Mouse (Mus musculus): ENCODE data around the gene Hfm1.

Gene Hfm1

DNA sequence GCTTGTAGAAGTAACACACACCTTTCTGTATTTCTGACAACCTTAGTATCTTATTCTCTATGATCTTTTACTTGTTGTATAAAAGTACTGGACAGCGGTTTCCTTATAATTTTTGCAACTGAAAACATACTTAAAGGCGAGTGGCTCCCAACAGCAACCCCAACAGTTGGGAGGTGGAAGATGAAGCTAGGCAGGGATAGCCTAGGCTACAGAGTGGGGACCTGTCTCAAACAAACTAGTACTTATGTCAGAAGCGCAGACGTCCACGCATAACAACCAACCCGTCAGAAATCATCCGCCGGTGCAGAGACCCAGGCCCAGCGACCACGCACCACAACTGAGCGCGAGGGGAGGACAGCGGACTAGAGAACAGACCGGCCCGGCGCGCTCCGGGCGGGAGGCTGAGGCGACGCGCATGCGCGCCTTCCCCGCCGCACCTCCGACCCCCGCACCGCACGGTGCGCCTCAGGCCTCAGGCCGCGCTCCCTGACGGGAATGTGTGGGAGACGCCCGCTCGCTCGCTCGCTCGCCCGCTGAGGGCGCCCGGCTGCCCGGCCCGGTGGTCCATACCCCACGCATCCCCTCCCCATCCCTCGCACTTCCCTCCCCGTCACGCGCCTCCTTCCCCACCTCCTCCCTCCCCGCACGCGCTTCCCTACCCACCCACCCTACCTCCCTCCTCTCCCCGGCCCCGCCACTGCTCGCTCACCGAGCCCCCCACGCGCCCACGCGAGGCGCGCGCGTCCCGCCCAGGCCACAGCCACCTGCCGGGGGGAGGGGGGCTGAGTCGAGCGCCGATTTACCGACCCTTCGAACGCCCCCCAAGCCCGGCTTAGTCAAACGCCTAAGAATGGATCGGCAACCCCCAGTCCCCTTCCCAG, at the start of gene Hfm1:
Gene Hfm1, minus strand, starts transcription at position 834 of the 881 bp plus-strand sequence.
- peak; percentile 89 for DNase-seq

DNA sequence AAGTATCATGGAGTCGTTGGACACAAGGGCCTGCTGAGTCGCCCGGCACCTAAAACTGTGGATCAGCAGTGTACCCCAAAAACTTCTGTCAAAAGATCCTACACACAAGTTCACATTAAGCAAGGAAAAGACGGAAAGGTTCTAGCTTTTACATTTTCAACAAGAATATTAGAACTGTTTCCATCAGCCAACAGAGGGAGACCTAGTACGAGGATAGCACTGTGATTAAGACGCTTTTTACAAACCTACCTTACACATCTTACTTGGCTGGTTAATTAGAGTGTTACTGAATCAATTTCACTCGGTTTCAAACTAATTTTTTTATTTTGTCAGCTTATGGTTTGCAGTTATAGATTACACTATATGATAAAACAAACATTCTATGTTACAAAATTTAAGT, 47.8 kb upstream of the Hfm1 start:
- peak; percentile 22 for DNase-seq

DNA sequence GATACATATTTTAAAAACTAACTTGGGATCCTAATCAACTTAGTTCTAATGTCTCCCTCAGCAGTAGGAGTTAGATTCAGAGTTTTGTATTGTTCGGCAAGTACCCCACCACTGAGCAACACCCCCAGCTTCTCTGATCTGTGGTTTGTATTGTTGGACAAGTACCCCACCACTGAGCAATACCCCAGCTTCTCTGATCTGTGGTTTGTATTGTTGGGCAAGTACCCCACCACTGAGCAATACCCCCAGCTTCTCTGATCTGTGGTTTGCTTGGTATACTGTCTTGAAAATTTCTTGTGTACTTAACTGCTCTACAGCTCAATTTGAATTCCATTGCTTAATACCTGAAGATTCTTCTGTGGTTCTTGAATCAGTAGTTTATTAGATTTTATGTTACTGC, 41.5 kb upstream of the Hfm1 start:
- no peak for DNase-seq

DNA sequence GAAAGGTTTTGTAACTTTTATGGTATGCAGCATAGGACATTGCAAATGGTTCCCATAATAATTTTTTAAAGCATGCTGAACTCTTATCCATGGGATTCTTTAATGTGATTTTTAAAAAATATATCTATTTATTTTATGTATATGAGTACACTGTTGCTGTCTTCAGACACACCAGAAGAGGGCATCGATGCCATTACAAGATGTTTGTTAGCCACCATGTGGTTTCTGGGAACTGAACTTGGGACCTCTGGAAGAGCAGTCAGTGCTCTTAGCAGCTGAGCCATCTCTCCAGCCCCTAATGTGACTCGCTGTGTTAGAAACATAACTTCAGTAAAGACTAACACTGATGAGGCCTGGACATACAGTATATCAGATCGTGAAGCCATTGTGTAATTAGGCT, 40.3 kb upstream of the Hfm1 start:
- no peak for DNase-seq

DNA sequence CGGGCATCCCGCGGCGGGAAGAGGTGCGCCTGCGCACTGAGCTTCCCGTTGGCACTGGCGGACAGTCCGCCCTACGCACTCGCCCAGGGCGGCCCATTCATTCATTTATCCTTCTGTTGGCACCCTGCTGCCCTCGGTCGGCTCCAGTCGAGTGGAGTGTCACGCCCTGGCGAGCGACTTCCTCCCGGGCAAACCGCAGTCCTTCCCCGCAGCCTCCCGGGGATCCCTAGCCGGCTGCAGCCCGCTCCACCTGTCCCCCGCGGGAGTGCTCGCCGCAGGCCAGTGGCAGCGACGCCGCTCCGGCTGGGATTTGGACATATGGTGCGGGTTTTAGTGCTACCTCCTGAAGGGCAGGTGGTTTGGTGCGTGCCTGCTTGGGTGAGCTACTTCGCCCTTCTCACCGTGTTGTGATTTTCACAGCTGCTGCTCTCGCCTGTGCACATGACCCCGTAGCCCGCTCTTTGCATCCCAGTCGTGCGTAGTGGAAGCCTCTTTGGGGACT, 38.4 kb upstream of the Hfm1 start:
- DNase-seq: no peak

DNA sequence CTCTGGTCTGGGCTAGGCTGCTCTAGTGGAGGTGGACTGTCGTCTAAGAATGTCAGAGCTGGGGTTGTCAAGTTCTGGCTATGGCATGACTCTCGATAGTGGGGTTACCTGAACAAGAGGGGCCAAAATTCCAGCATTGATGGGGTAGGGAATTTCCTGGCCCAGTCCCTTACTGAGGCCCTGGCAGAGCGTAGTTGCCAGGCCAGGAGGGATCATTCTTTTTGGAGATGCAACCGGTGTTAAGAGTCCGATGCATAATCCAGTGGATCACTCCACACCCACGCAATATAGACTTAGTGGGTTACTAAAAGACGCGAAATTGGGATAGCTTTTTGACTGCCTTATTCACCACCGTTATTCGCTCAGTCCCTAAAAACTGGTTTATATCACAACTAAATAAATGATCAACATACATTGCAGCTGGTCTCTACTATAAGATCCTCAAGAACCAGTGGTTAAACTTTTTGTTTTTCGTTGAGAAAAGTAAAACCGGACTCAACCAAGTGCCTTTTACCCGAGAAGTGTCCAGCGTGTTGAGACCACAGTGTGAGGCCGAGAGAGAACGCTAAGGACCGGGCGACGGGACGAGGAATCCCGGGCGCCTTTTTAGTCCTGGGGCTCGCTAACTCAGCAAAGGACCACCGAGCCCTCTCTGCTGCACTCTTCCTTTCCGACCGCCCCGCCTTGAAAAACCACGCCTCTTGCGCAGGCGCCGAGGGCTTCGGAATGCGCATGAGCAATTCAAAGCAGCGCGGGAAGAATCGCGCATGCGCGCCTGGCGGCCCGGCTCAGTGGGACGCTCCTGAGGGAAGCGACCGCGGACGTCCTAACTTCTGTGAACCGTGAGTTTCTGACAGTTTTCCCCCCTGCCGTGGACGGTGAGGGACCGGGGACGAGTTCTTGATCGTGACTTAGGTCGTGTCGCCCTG, 37.7 kb upstream of the Hfm1 start, which contains the start of gene Cdc7:
Gene Cdc7, plus strand, starts transcription at position 739 of the 929 bp plus-strand sequence.
- DNase-seq: peak; percentile 99

DNA sequence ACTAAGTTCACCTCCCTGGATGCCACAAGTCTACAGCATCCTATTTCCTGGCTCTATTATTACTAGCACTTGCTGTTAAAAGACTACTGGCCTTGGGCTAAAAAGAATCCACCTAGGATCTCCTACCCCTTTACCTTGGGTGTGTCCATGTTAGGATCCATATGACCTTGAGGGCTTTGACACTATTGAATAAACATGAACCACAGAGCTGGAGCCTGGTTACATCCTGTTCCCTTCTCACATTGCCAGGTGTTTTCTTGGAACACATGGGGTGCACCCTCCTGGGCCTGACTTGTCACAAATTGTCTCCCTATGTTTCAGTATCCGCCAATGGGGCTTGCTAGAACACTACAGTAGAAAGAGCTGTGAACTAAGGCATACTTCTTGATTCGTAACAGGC, 34.3 kb upstream of the Hfm1 start:
- peak; percentile 23 for DNase-seq

DNA sequence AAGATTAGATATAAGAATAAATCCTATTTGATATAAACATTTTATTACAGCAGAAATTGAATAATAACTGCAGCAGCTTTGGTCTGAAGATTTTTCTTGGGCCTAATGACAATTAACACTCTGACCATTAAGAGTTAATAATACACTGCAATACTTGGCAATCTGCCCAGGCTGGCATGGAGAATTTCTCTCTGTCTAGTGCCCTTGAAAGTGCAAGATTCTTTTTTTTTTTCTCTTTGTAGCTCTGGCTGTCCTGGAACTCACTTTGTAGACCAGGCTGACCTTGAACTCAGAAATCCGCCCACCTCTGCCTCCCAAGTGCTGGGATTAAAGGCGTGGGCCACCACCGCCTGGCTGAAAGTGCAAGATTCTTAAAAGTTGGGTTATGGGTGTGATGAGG, 32.9 kb upstream of the Hfm1 start:
- DNase-seq: no peak

DNA sequence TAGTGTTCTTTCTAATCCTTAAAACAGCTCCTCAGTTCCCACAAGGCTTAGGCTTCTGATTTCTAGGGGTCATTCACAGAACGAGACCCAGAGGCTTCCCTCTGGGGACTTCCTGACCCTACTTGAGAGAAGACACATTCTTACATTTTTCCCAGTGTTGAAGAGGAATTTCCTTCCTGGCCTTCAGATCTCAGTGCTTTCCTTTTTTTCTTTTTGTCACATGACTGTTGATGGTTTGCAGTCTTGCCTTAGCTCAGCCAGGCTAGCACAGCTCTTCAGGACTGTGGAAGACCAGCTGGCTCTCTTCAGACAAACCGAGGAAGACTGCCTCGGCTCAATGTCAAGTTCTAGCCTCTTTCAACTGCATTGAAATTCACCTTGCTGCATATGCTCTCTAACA, 30.3 kb upstream of the Hfm1 start:
- peak; percentile 96 for DNase-seq

DNA sequence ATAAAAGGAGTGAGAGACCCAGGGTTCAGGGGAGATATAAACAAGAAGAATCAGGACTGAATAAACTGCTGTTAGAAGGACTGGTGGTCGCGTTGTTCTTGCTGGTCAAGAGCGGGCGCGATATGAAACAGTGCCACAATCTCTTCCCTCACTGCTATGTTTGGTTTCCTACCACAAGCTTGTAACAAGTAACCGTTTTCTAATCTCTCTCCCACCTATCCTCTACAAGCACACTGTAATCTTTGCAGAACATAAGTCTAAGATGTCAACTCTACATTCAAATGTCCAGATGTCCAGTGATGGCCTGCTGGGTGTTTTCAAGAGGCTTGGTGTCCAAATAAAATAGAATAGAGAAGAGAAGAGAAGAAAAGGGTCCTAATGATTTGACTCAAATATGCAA, 22.6 kb upstream of the Hfm1 start:
- DNase-seq: no peak

DNA sequence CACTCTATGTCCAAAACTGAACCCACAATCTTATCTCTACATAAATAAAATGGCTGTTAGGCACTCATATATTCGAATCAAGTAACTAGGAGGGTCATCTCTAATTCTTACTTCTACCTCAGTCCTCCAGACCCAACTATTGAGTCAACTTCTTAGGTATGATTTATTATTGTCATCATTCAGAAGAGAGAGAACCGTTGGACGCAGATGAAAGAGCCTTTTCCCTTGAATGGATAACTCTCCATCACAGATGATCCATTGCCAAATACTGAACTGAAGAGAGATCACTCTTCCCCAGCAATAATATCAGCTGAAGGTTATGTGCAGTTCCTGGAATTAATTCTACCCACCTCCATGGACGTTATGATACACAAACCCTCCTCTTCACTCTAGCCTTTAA, 20.2 kb upstream of the Hfm1 start:
- DNase-seq: no peak

DNA sequence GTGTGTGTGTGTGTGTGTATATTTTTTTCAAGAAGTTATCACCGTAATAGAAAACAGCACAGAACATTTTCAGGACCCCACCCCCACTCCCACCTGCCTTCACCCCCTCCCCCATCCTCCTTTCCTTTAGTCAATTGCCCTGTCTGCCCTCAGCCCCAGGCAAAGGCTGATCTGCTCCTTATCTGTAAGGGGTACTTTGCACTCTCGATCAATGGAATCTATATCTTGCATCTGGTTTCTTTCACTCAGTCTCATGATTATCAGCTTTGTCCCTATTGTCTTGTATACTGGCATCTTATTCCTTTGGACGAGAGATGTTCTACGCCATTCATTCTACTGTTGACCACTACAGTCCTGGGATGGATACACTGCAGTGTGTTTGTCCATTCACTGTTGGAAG, 1.9 kb upstream of the Hfm1 start:
- no peak for DNase-seq

DNA sequence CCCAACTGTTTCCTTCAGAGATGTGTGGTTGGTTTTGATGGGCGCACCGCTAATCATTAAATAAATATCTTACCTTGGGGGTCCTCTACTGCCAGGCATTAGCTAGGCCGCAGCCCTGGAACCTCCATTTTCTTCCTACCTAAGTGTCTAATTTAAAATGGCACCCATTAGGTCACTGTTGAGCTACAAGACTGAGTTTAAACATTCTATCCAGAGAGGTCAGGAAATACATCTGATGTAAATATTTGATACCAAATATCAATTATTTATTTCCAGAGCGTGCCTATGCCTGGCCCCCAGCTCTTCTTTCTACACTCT, 207 bp upstream of the Hfm1 start:
- no peak for DNase-seq

DNA sequence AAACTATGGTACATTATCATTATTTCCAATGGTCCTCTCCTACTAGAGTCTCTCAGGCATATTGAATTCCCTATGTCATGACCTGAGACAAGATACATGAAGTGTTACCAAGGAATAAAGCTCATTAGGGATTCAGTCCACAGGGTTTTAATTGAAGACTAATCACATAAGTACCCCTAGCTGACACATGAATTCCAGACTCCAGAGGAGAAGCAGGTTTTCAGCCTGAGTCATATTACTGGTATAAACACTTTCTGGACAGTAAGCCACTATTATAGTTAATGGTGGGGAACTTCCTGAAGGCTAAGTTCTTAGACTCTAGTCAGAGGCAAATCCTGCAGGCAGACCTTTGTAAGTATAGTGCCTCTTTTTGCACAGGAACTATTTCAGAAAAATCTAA, 6.8 kb downstream of the Hfm1 start:
- no peak for DNase-seq

DNA sequence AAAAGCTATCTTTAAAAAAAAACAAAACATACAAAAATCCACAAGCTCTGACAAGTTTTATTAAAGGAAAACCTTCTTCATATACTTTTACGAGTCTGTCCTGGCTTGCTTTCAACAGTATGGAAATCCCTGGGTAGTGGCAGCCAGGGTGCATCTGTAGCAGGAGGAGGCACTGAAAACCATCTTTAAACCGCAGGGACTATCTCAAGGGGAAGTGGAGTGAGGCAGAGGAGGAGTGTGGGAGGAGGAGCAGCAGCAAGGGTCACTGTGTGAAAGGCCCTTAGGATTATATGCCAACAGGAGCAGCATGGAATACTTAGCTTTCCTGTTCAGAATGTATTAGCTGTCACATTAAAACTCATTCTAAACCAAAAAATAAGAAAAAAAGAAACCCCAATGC, 29.2 kb downstream of the Hfm1 start:
- DNase-seq: no peak

DNA sequence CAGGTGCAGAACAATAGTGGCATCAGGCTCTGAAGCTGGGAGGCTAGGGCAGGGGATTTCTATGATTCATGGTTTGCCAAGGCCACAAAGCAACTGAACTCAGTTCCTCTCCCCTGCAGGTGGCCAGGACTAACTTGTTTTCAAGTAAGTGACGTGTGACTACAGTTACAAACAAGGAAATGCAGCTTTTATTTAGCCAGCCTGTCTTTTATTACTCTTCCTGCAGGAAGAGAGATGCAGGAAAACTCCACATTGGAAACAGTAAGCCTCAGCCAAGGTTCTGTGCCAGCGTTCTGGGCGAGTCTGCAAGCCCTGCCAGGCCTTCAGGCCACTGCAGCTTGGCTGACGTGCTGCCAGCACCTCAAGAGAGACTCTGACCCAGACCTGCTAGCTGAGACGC, 34.3 kb downstream of the Hfm1 start:
- peak; percentile 93 for DNase-seq

DNA sequence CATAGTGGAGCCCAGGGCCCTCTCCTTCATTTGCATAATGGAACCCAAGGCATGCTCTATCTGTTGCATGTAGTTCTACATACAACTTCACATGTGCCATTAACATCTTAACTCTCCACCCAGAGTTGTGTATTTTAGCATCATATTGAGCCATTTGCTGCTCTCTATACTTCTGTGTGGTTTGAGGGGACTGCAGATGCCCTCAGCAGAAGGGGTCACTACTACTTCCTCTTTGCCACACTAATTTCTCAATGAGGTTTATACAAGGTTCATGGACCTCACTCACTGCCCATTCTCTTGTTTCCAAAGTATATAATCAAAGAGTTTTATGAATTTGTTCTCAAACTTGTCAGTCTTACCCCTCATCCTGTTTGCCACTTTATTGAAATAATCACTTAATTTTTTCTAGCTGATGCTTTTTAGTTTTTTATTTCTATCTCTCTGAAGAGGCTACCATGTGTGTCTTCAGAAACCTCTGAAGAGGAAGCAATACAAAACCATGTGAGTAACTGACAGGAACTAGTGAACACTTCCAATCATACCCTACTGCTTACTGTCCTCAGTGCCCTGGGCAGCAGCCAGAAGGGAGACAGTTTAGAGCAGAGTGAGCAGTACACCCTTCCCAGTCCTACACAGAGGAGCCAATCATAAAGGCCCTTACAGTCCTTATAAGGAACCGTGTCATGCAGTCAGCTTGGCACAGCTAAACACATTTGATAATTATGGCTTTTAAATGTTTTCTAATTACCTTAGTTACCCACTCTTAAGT, 38.6 kb downstream of the Hfm1 start:
- no peak for DNase-seq

DNA sequence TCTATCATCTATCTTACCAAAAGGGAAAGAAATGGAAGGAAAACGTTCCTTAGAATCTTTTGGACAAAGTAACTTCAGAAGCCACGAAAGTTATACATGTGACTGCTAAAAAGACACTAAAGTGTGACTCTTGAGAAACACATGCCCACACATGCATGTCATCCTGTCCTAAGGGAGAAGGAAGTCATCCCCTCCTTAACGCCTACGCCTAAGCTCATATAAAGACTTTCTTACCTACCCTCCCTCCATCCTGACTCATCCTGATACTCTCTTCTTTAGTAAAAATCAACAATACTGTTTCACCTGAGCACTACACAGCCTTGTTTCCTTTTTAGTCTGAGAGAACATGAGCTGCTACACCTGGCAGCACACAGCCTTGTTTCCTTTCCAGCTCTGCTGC, 40.6 kb downstream of the Hfm1 start:
- no peak for DNase-seq

DNA sequence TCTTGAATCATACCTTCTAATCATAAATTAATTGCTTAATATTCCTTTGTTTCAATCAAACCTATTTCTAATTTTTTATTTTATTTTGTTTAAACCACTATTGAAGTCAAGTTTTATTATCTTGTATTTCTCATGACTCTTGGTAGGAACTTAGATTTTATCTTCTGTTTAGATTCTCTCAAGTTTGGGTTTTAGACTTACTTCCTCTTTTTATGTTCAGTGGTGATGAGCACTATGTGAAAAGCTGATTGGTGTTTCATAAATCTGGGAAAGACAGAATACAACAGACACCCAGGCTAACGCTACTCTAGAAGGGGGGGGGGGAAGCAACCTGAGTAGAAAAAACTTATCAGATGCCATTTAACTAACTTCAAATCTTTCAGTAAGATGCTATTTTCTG, 49.7 kb downstream of the Hfm1 start:
- DNase-seq: no peak

DNA sequence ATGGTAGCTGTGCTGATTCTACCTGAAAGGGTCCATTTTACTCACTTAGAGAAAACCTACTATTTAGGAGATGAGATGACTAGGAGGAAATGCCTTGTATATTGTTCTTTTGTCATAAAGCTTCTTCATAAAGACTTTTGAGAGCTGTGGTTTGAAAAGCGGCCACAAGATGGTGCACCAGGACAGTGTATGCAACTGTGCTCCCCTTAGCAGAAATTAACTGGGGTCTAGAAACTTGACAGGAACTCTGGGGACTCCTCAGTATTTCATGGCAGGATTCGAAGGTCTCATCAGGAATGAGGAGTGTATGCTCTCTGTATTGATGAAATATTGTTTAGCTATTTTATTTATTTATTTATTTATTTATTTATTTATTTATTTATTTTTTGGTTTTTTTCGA, 65.7 kb downstream of the Hfm1 start:
- DNase-seq: no peak

DNA sequence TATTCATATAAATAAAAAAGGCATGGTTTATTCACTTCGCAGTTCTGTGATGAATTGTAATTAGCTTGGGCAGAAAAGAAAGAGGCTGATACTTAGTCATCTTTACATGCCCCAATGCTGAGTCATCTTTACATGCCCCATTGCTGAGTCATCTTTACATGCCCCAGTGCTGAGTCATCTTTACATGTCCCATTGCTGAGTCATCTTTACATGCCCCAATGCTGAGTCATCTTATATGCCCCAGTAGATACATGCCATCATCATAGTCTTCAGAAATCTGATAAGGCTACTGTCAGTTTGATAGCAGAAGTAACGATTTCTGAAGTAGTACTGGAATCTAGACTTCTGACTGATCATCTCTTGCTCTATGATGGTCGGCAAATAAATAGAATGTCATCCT, 72.8 kb downstream of the Hfm1 start:
- DNase-seq: no peak

DNA sequence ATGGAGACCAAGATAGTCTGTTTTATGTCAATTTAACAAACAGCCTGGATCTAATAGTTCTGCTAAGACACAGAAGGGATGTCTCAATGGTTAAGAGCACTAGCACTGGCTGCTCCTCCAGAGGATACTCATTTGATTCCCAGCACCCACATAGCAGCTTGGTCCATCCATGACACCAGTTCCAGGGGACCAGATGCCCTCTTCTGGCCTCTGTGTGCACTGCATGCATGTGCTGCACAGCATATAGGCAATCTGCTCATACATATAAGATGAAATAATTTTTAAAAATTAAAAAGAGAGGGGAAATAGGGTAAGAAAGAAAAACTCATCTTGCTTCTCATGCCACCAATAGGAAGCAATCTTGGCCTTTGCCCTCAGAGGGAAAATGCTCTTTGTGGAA, 79.1 kb downstream of the Hfm1 start:
- DNase-seq: no peak

DNA sequence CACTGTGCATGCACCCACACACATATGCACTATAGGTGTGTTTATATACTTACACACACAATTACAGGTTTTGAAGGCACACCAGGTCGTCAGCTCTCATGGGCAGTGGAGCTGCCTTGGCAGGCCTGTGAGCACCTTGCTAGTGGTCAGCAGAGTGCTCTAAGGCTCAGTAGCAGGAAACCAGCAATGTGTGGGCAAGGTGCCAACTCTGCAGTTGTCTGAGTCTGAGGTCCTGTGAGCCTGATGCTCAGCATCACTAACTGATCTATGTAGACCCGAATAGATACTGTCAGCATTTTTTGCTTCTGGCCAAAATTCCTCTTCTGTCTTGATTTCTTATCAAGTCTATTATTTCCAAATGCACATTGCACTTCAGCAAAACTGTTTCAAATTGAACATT, 82.2 kb downstream of the Hfm1 start:
- no peak for DNase-seq
